Mouse (Mus musculus) CH12.LX (cell line): Measurements from ENCODE around the gene 1700037C18Rik. TPM values are rescaled to one million over a fixed set of nuclear protein-coding genes. Genes with fewer than 3 reads are reported as not detected.
A peak's percentile ranks its signal among the peaks of the same experiment; 100 is the strongest.

ENCODE experiments used
- DNase-seq: peaks from one replicate; pipeline ENCODE4 v3.0.0-alpha.2; 2013; ENCODE audit errors: extremely low read depth
- H3K27ac ChIP-seq: 2 replicates; pipeline ENCODE4 v1.5.1; 2012; ENCODE audit warnings: low read depth, mild to moderate bottlenecking, control low read depth, moderate library complexity; ENCODE audit not compliant: insufficient read depth
- H3K27me3 ChIP-seq: replicated peaks from 2 replicates; pipeline ENCODE3; 2012; ENCODE audit warnings: inconsistent platforms
- H3K36me3 ChIP-seq, 2 experiments: replicated peaks in 1 of 2; 2 replicates each; pipeline versions ENCODE3 to v1.6.1; 2012; ENCODE audit warnings: inconsistent platforms in 1 of 2, low read length in 1 of 2, mild to moderate bottlenecking in 1 of 2, mixed read lengths in 1 of 2, moderate library complexity in 1 of 2; ENCODE audit not compliant: control insufficient read depth in 1 of 2, insufficient read depth in 1 of 2
- H3K4me1 ChIP-seq, 2 experiments: 2 replicates each; pipeline ENCODE4 v1.6.1; 2012; ENCODE audit warnings: inconsistent platforms in 1 of 2, moderate library complexity in 1 of 2; ENCODE audit not compliant: insufficient read depth in 2 of 2, control insufficient read depth in 1 of 2
- H3K4me2 ChIP-seq: 2 replicates; pipeline ENCODE4 v1.6.1; 2012; ENCODE audit warnings: low read depth, mild to moderate bottlenecking, control low read depth; ENCODE audit not compliant: poor library complexity, insufficient read depth, severe bottlenecking
- H3K4me3 ChIP-seq, 3 experiments: fragments of 150-350 bp in 1 of 3; sonication (generic) in 1 of 3; replicated peaks in 1 of 3; 2 replicates each; pipeline versions ENCODE3 to v1.5.1; 2011 to 2012; ENCODE audit warnings: low read depth in 2 of 3, low read length in 2 of 3, mild to moderate bottlenecking in 2 of 3, moderate library complexity in 2 of 3, control low read depth in 1 of 3, improper control_type of control experiment in 1 of 3, inconsistent platforms in 1 of 3, mixed read lengths in 1 of 3; ENCODE audit not compliant: poor library complexity in 1 of 3
- H3K79me2 ChIP-seq: replicated peaks from 2 replicates; pipeline ENCODE4 v1.6.1; 2012; ENCODE audit warnings: mild to moderate bottlenecking, moderate library complexity; ENCODE audit not compliant: control insufficient read depth, poor library complexity, insufficient read depth, severe bottlenecking; ENCODE audit errors: extremely low read depth
- H3K9ac ChIP-seq: 2 replicates; pipeline ENCODE4 v1.6.1; 2012; ENCODE audit warnings: low read depth, mild to moderate bottlenecking, control low read depth, moderate library complexity; ENCODE audit not compliant: insufficient read depth
- H3K9me3 ChIP-seq: replicated peaks from 2 replicates; pipeline ENCODE3; 2012; ENCODE audit warnings: low read length, inconsistent platforms, mixed read lengths
- BHLHE40 ChIP-seq: IDR thresholded peaks from 2 replicates; pipeline ENCODE4 v1.6.1; 2011; ENCODE audit warnings: mild to moderate bottlenecking, low read depth, low read length, improper control_type of control experiment
- CHD1 ChIP-seq: IDR thresholded peaks from 2 replicates; pipeline ENCODE4 v1.6.1; 2012; ENCODE audit warnings: low read depth, low read length, improper control_type of control experiment, inconsistent platforms
- CHD2 ChIP-seq: IDR thresholded peaks from 2 replicates; pipeline ENCODE4 v1.6.1; 2011; ENCODE audit warnings: low read length, improper control_type of control experiment
- CTCF ChIP-seq, 2 experiments: IDR thresholded peaks in 1 of 2; conservative IDR thresholded peaks in 1 of 2; 2 replicates each; pipeline ENCODE4 v1.5.1; 2011 to 2012; ENCODE audit warnings: low read depth in 2 of 2, low read length in 2 of 2, improper control_type of control experiment in 1 of 2, inconsistent platforms in 1 of 2, mild to moderate bottlenecking in 1 of 2, moderate library complexity in 1 of 2
- E2F4 ChIP-seq: IDR thresholded peaks from 2 replicates; pipeline ENCODE4 v1.6.1; 2011; ENCODE audit warnings: low read depth, low read length, improper control_type of control experiment; ENCODE audit not compliant: insufficient replicate concordance
- ELF1 ChIP-seq: IDR thresholded peaks from 2 replicates; pipeline ENCODE4 v1.6.1; 2014; ENCODE audit warnings: low read depth, mild to moderate bottlenecking, inconsistent platforms, low read length, improper control_type of control experiment
- EP300 ChIP-seq: IDR thresholded peaks from 2 replicates; pipeline ENCODE4 v1.6.1; 2011; ENCODE audit warnings: low read length, improper control_type of control experiment
- ETS1 ChIP-seq: conservative IDR thresholded peaks from 2 replicates; pipeline ENCODE4 v1.6.1; 2012; ENCODE audit warnings: low read depth, mild to moderate bottlenecking, inconsistent platforms, low read length, improper control_type of control experiment, moderate library complexity
- GABPA ChIP-seq: IDR thresholded peaks from 2 replicates; pipeline ENCODE4 v1.6.1; 2012; ENCODE audit warnings: low read depth, low read length, improper control_type of control experiment, inconsistent platforms; ENCODE audit not compliant: insufficient replicate concordance
- HCFC1 ChIP-seq: IDR thresholded peaks from 2 replicates; pipeline ENCODE4 v1.6.1; 2012; ENCODE audit warnings: low read depth, mild to moderate bottlenecking, inconsistent platforms, low read length, improper control_type of control experiment
- IRF4 ChIP-seq: IDR thresholded peaks from 2 replicates; pipeline ENCODE4 v1.6.1; 2014; ENCODE audit warnings: low read depth, mild to moderate bottlenecking, inconsistent platforms, low read length, improper control_type of control experiment
- JUN ChIP-seq: IDR thresholded peaks from 2 replicates; pipeline ENCODE4 v1.6.1; 2011; ENCODE audit warnings: low read depth, mild to moderate bottlenecking, low read length, improper control_type of control experiment, moderate library complexity; ENCODE audit not compliant: insufficient read depth
- JUND ChIP-seq: conservative IDR thresholded peaks from 2 replicates; pipeline ENCODE4 v1.6.1; 2011; ENCODE audit warnings: low read depth, low read length, improper control_type of control experiment
- KAT2A ChIP-seq: IDR thresholded peaks from 2 replicates; pipeline ENCODE4 v1.6.1; 2012; ENCODE audit warnings: low read length, improper control_type of control experiment, inconsistent platforms; ENCODE audit not compliant: insufficient replicate concordance
- MAFK ChIP-seq: IDR thresholded peaks from 2 replicates; pipeline ENCODE4 v1.6.1; 2011; ENCODE audit warnings: low read length, improper control_type of control experiment; ENCODE audit not compliant: insufficient replicate concordance
- MAX ChIP-seq: IDR thresholded peaks from 2 replicates; pipeline ENCODE4 v1.6.1; 2011; ENCODE audit warnings: low read length, improper control_type of control experiment
- MAZ ChIP-seq: IDR thresholded peaks from 2 replicates; pipeline ENCODE4 v1.6.1; 2012; ENCODE audit warnings: low read depth, mild to moderate bottlenecking, inconsistent platforms, low read length, improper control_type of control experiment, moderate library complexity
- MEF2A ChIP-seq: IDR thresholded peaks from 2 replicates; pipeline ENCODE4 v1.6.1; 2014; ENCODE audit warnings: low read depth, mild to moderate bottlenecking, inconsistent platforms, low read length, improper control_type of control experiment, borderline replicate concordance
- MXI1 ChIP-seq: IDR thresholded peaks from 2 replicates; pipeline ENCODE4 v1.6.1; 2011; ENCODE audit warnings: mild to moderate bottlenecking, low read depth, low read length, improper control_type of control experiment
- MYC ChIP-seq: IDR thresholded peaks from 2 replicates; pipeline ENCODE4 v1.6.1; 2011; ENCODE audit warnings: low read depth, mild to moderate bottlenecking, improper control_type of control experiment, low read length
- NELFE ChIP-seq: IDR thresholded peaks from 2 replicates; pipeline ENCODE4 v1.6.1; 2011; ENCODE audit warnings: low read depth, low read length, improper control_type of control experiment
- NRF1 ChIP-seq: IDR thresholded peaks from 2 replicates; pipeline ENCODE4 v1.6.1; 2014; ENCODE audit warnings: low read depth, mild to moderate bottlenecking, inconsistent platforms, low read length, improper control_type of control experiment, moderate library complexity
- PAX5 ChIP-seq: IDR thresholded peaks from 2 replicates; pipeline ENCODE4 v1.6.1; 2012; ENCODE audit warnings: low read length, inconsistent platforms, mixed read lengths
- POLR2A ChIP-seq: IDR thresholded peaks from 2 replicates; pipeline ENCODE4 v1.6.1; 2011; ENCODE audit warnings: low read depth, mild to moderate bottlenecking, improper control_type of control experiment, low read length
- POLR2AphosphoS2 ChIP-seq: IDR thresholded peaks from 2 replicates; pipeline ENCODE4 v1.6.1; 2011; ENCODE audit warnings: low read depth, low read length, improper control_type of control experiment
- RAD21 ChIP-seq: IDR thresholded peaks from 2 replicates; pipeline ENCODE4 v1.6.1; 2011; ENCODE audit warnings: low read depth, mild to moderate bottlenecking, low read length, improper control_type of control experiment, moderate library complexity
- RCOR1 ChIP-seq: conservative IDR thresholded peaks from 2 replicates; pipeline ENCODE4 v1.6.1; 2012; ENCODE audit warnings: low read depth, mild to moderate bottlenecking, inconsistent platforms, low read length, improper control_type of control experiment
- SIN3A ChIP-seq: IDR thresholded peaks from 2 replicates; pipeline ENCODE4 v1.6.1; 2012; ENCODE audit warnings: low read length, improper control_type of control experiment, inconsistent platforms
- SMC3 ChIP-seq: IDR thresholded peaks from 2 replicates; pipeline ENCODE4 v1.6.1; 2011; ENCODE audit warnings: low read depth, low read length, improper control_type of control experiment
- TBP ChIP-seq: conservative IDR thresholded peaks from 2 replicates; pipeline ENCODE4 v1.6.1; 2011; ENCODE audit warnings: low read depth, low read length, improper control_type of control experiment
- TCF12 ChIP-seq: IDR thresholded peaks from 2 replicates; pipeline ENCODE4 v1.6.1; 2014; ENCODE audit warnings: low read depth, mild to moderate bottlenecking, inconsistent platforms, low read length, improper control_type of control experiment
- UBTF ChIP-seq: IDR thresholded peaks from 2 replicates; pipeline ENCODE4 v1.6.1; 2012; ENCODE audit warnings: low read depth, mild to moderate bottlenecking, inconsistent platforms, low read length, improper control_type of control experiment, moderate library complexity
- USF1 ChIP-seq: IDR thresholded peaks from 2 replicates; pipeline ENCODE4 v1.6.1; 2014; ENCODE audit warnings: low read depth, mild to moderate bottlenecking, inconsistent platforms, low read length, improper control_type of control experiment
- USF2 ChIP-seq: conservative IDR thresholded peaks from 2 replicates; pipeline ENCODE4 v1.6.1; 2011; ENCODE audit warnings: low read depth, low read length, improper control_type of control experiment
- ZC3H11A ChIP-seq: IDR thresholded peaks from 2 replicates; pipeline ENCODE4 v1.6.1; 2012; ENCODE audit warnings: low read depth, mild to moderate bottlenecking, inconsistent platforms, low read length, improper control_type of control experiment
- ZKSCAN1 ChIP-seq: IDR thresholded peaks from 2 replicates; pipeline ENCODE4 v1.6.1; 2012; ENCODE audit warnings: low read depth, inconsistent platforms, low read length, improper control_type of control experiment, borderline replicate concordance
- ZMIZ1 ChIP-seq: IDR thresholded peaks from 2 replicates; pipeline ENCODE4 v1.6.1; 2012; ENCODE audit warnings: low read depth, mild to moderate bottlenecking, inconsistent platforms, low read length, improper control_type of control experiment
- ZNF384 ChIP-seq: IDR thresholded peaks from 2 replicates; pipeline ENCODE4 v1.6.1; 2012; ENCODE audit warnings: low read depth, low read length, improper control_type of control experiment, inconsistent platforms
- dilution Hi-C: fragments of 300-500 bp; cut with MboI; formaldehyde crosslinking; loops from 2 replicates; pipeline ENCODE4 v1.14.3; 2020; ENCODE audit warnings: low sequenced_read_pairs; ENCODE audit not compliant: extremely low pct_unique_long_range_greater_than_20kb, extremely low pct_ligation_motif_present
- in situ Hi-C: fragments of 300-500 bp; cut with MboI; formaldehyde crosslinking; loops from 3 replicates; pipeline ENCODE4 v1.14.3; 2019; ENCODE audit warnings: low sequenced_read_pairs, low pct_ligation_motif_present, low pct_unique_long_range_greater_than_20kb, mixed read lengths
- polyA plus RNA-seq: library from polyadenylated mRNA; unstranded; fragments of >175 nt; gene quantifications from 2 replicates; pipeline ENCODE4 v1.2.1, GENCODE M21; 2012; ENCODE audit warnings: low read depth; ENCODE audit not compliant: insufficient read length
- total RNA-seq, 2 experiments: library from RNA; depleted of rRNA; stranded (reverse); fragments of 300-350 nt in 1 of 2; fragments of >200 nt in 1 of 2; gene quantifications; 2 replicates each; pipeline ENCODE4 v1.2.3; 2012 to 2014

1700037C18Rik gene
- total RNA-seq (2012; rRNA removed): 11.9 TPM in 2 replicates
- total RNA-seq (2014; rRNA removed): 15.9 and 18.1 TPM in 2 replicates
- polyA plus RNA-seq: 14.7 and 15.2 TPM in 2 replicates

GRCm38 (mm10) chr16:3908537-3909111 lies at the start of gene 1700037C18Rik, which contains the start of gene Cluap1:
1700037C18Rik (minus strand) TSS chr16:3908689.
Cluap1 (plus strand) TSS chr16:3908801.
- dilution Hi-C loops (no loop called here), in situ Hi-C loops (no loop called here)
- H3K36me3 ChIP-seq: peaks cover 43 to 67% of the 10 kb centered on the region in 2 experiments
- H3K9ac ChIP-seq: peak within 1 kb of the TSS; percentile 89
- DNase-seq: peak; percentile 94
- H3K27me3 ChIP-seq: no peaks in the 10 kb centered on the region
- H3K4me1 ChIP-seq: peaks cover 6 to 21% of the 10 kb centered on the region in 2 experiments
- peak; percentile 96 for TF ChIP-seq TBP
- TF ChIP-seq SIN3A: peak; percentile 96
- TF ChIP-seq NELFE: peak; percentile 75; the same call in 1 of the 2 replicates
- peak; percentile 63; the same call in 1 of the 2 replicates for TF ChIP-seq JUND
- peak; percentile 76; the same call in 1 of the 2 replicates for TF ChIP-seq POLR2AphosphoS2
- TF ChIP-seq RAD21: peak; percentile 66
- TF ChIP-seq ZNF384: peak; percentile 12; the same call in 1 of the 2 replicates
- TF ChIP-seq KAT2A: peak; percentile 79; the same call in 1 of the 2 replicates
- TF ChIP-seq CTCF (conservative IDR thresholded peaks at IDR 0.05 in 1 of 2, IDR thresholded peaks at IDR 0.05 in 1 of 2; ENCODE audit: low read depth in 2 of 2, low read length in 2 of 2): peak; percentile 52 to 83
- TF ChIP-seq CHD1: peak; percentile 27; the same call in 1 of the 2 replicates
- 0 out of 2 replicates have a peak, but pooled peaks have one; percentile 2 for TF ChIP-seq EP300
- peak; percentile 72 for TF ChIP-seq IRF4
- peak; percentile 86 for TF ChIP-seq NRF1
- TF ChIP-seq TCF12: peak; percentile 81
- peak; percentile 90 for TF ChIP-seq HCFC1
- TF ChIP-seq ZKSCAN1: no peak
- TF ChIP-seq JUN: peak; percentile 43; the same call in 1 of the 2 replicates
- TF ChIP-seq UBTF: no peak
- TF ChIP-seq GABPA: peak; percentile 27; the same call in 1 of the 2 replicates
- peak; percentile 95 for TF ChIP-seq E2F4
- TF ChIP-seq USF2: no peak
- TF ChIP-seq USF1: no peak
- peak; percentile 81 for TF ChIP-seq POLR2A
- peak; percentile 73 for TF ChIP-seq ZMIZ1
- TF ChIP-seq MAFK: no peak
- TF ChIP-seq MAZ: no peak
- TF ChIP-seq CHD2: peak; percentile 76
- peak; percentile 94 for TF ChIP-seq MXI1
- TF ChIP-seq RCOR1: no peak
- no peak for TF ChIP-seq ZC3H11A
- 0 out of 2 replicates have a peak, but pooled peaks have one; percentile 9 for TF ChIP-seq BHLHE40
- TF ChIP-seq ETS1: peak; percentile 58
- peak; percentile 81 for TF ChIP-seq MEF2A
- no peak for TF ChIP-seq PAX5
- peak; percentile 90 for TF ChIP-seq ELF1
- TF ChIP-seq MAX: peak; percentile 75
- TF ChIP-seq MYC: peak; percentile 89; the same call in 1 of the 2 replicates
- TF ChIP-seq SMC3: peak; percentile 72
- 0 out of 2 replicates have a peak within 1 kb of the TSS, but pooled peaks have one; percentile 6 for H3K27ac ChIP-seq
- peaks cover 14% of the 10 kb centered on the region for H3K79me2 ChIP-seq
- peak within 1 kb of the TSS; percentile 65 to 93 (median 91) for H3K4me3 ChIP-seq
- peak within 1 kb of the TSS; percentile 96 for H3K4me2 ChIP-seq
- H3K9me3 ChIP-seq: no peaks in the 10 kb centered on the region
